Mouse (Mus musculus): ENCODE measurements around the gene Mfsd11.

GRCm38 (mm10) chr11:116914267-116914885 is 62.1 kb downstream of the Mfsd11 start:
- no peak for TF ChIP-seq CTCF (IDR thresholded peaks at IDR 0.05; ENCODE audit: control insufficient read depth, insufficient read depth, insufficient read length)
- no peak for TF ChIP-seq MYOD1 (IDR thresholded peaks at IDR 0.05; ENCODE audit: control insufficient read depth, insufficient read length, low read depth)
- TF ChIP-seq CEBPB (IDR thresholded peaks at IDR 0.05; ENCODE audit: low read depth): no peak
- TF ChIP-seq USF1 (IDR thresholded peaks at IDR 0.05; ENCODE audit: low read depth): no peak
- TF ChIP-seq MAX (IDR thresholded peaks at IDR 0.05): no peak
- no peak for TF ChIP-seq MYOG (IDR thresholded peaks at IDR 0.05; ENCODE audit: control insufficient read depth, extremely low read depth, insufficient read length)
- TF ChIP-seq FOSL1 (IDR thresholded peaks at IDR 0.05; ENCODE audit: insufficient read depth, low read length, poor library complexity, severe bottlenecking): no peak

Measured in C2C12 (cell line).